Mouse (Mus musculus) spleen, adult 18-20 months (tissue): ENCODE results near the gene Fto.

Experiments
- DNase-seq, 2 experiments: peaks; one replicate each; pipeline ENCODE4 v3.0.0; 2022; ENCODE audit warnings: mixed read lengths in 2 of 2

The Fto gene

DNA sequence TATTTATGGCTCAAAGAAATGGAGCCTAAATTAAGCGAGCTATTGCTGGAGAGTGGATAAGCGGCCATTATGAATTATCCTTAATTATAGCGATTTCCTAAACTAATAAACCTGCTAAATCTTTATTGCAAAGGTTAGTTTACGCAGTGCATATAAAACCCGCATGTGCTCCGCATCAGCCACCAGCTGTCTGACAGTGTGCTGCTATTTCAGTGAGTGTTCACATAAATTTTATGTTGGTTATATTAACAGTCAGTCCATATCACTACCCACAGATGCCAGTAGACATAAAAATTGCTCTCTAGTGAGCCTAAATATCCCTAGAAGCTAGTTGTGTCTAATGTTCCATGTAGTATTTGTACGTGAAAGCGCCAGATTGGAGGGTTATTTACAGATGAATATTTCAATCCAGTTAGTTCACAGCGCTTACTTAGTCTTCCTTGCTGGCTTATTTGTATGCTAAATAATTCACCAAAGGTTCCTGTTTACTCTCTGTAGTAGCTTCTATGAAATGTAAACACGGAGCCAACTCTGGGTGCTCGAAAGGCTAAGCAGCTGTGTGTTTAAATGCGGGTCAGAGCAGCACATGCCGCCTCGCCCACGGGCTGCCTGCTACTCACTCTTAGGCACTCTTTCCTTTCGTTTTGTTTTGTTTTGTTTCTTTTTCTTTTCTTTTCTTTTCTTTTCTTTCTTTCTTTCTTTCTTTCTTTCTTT, 317.2 kb downstream of the Fto start:
- no peak for DNase-seq

GRCm38 (mm10) chr8:91632411-91632810, 319.1 kb downstream of the Fto start:
- DNase-seq, result no peak

- DNase-seq, result no peak
Measured at GRCm38 (mm10) chr8:91635406-91635805, 322.1 kb downstream of the Fto start.

- DNase-seq, result no peak
Measured at GRCm38 (mm10) chr8:91636887-91637286, 323.6 kb downstream of the Fto start.

GRCm38 (mm10) chr8:91637684-91638083, 324.4 kb downstream of the Fto start:
- no peak for DNase-seq

GRCm38 (mm10) chr8:91638256-91638655, 324.9 kb downstream of the Fto start:
- no peak for DNase-seq

DNA sequence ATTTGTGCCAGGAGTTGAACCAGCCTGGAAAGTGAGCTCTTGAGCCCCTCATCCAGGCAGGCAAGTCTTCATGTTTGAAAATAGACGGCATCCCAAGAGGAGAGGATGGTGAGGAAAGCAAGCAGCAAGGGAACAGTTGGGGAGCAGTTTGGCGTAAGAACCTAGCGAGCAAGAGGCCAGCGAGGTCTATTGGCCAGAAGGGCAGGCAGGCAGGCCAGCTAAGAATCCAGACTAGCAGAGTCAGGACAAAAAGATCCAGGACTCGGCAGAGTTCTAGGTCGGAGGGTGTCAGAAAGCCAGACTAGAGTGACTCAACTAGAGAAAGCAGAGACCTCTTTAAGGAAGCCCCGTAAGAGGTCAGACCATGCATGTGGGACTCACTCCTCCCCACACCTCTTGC, 327.1 kb downstream of the Fto start:
- DNase-seq, result no peak

- no peak for DNase-seq
Measured at GRCm38 (mm10) chr8:91645484-91645883, 332.2 kb downstream of the Fto start.

GRCm38 (mm10) chr8:91647959-91648358, 334.6 kb downstream of the Fto start:
- no peak for DNase-seq

- no peak for DNase-seq
Measured at GRCm38 (mm10) chr8:91648776-91649175, 335.5 kb downstream of the Fto start.

- no peak for DNase-seq
Measured at GRCm38 (mm10) chr8:91653561-91653960, 340.2 kb downstream of the Fto start.

GRCm38 (mm10) chr8:91657381-91657780, 344.1 kb downstream of the Fto start:
- DNase-seq, result no peak

- no peak for DNase-seq
Measured at GRCm38 (mm10) chr8:91660879-91661278, 347.6 kb downstream of the Fto start.

GRCm38 (mm10) chr8:91669461-91670071, 356.2 kb downstream of the Fto start:
- no peak for DNase-seq

DNA sequence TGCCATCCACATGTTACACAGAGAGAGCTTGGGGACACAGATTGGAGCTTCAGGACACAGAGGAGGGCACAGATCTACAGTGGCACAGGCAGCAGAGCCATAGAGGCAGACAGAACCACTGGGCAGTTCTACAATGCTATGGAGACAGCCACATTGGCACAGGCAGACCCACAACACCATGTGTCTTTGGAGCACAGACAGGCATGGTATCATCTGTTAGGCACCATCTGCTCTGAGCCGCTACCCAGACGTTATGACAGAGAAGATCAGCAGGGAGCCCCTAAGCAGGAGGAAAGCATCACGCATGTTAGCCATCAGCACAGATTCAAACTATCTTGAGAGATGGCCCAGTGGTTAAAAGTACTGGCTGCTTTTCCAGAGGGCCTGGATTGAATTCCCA, 363.6 kb downstream of the Fto start:
- no peak for DNase-seq

- DNase-seq, result no peak
Measured at GRCm38 (mm10) chr8:91679451-91679850, 366.1 kb downstream of the Fto start.

DNA sequence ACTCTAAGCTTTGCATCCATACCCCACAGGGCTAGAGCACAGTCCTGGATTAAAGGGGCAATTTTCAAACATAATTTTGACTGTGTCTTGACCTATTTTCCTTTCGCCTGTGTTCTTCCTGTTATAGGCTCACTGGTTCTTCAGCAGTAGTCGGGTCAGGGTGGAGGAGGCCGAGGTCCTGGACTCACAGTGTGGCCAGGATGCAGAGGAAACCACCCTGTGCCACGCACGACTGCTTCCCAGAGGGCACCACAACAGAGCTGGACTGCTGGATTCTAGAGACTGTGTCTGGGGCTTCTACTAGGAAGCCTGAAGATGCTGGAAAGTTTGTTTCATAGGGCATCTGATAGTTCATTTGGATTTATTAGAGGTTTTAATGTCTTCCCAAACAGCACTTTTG, 366.8 kb downstream of the Fto start:
- DNase-seq, result no peak

GRCm38 (mm10) chr8:91684596-91685317, 371.4 kb downstream of the Fto start:
- no peak for DNase-seq

- DNase-seq, result no peak
Measured at GRCm38 (mm10) chr8:91685408-91685807, 372.1 kb downstream of the Fto start.

- no peak for DNase-seq
Measured at GRCm38 (mm10) chr8:91692056-91692721, 378.9 kb downstream of the Fto start.

DNA sequence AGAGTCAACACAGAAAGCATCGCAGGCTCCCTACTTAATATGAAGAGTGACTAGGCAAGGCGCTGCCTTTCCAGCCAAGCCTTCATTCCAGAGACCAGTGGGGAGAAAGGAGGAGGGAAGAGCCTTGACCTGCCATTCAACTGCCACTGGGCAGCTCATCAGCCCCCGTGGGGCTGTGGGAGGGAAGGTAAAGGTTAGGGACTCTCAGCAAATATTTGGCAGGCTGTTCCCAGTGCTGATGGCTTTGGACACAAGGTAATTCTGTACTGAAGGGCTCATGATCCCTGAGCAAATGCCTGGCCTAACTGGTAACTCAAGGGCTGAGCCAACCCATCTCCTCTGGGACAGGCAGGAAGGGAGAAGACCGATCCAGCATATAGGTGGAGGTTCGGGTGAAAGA, 393.2 kb downstream of the Fto start:
- no peak for DNase-seq

DNA sequence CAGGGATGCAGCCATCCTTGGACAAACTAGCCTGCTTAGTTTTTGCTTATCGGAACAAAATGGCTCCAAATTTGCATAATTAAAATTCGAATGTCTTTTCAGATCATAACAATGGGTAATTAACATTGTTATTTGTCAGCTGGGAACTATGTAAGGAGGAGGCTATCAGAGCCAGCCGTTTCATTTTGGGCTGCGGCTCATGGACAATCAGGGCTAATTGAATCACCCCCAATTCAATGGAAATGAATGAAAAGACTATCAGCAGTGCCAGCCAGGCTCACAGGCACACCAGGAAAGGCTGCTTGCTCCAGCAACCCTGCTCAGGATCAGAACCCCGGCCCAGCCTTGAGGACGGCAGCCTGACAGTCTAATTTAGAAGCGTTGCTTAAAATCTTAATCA, 395.3 kb downstream of the Fto start:
- no peak for DNase-seq

- DNase-seq, result no peak
Measured at GRCm38 (mm10) chr8:91709768-91710167, 396.4 kb downstream of the Fto start.

DNA sequence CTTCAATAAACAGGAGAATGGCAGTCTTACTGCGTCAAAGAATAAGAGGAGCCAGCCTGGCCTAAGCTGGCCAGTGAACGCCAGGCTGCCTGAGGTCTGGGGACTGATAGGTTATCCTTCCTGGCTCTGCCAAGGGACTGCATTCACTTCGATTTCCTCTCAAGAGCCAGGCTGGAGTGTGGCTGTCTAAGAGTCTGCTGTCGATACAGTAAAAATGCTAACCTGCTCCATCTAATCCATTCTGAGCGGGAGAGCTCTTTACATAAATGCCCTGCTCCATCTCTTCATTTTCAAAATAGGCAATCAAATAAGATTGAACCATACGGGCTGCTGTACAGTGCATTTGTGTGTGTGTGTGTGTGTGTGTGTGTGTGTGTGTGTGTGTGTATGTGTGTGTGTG, 397.9 kb downstream of the Fto start:
- no peak for DNase-seq
